Mouse (Mus musculus) c-Kit-positive CD71-negative TER-119-negative erythroid progenitor cells, embryonic 14.5 days (primary cell): ENCODE measurements around the gene Rnf31.

Experiments used
- DNase-seq: peaks from one replicate; pipeline ENCODE4 v3.0.0-alpha.2; 2013; ENCODE audit warnings: low read depth

Gene Rnf31

GRCm38 (mm10) chr14:55577871-55578667 is 13.4 kb upstream of the Rnf31 start, which contains the start of gene Psme1:
Gene Psme1, plus strand, starts transcription at chr14:55578123.
- no peak for DNase-seq

DNA sequence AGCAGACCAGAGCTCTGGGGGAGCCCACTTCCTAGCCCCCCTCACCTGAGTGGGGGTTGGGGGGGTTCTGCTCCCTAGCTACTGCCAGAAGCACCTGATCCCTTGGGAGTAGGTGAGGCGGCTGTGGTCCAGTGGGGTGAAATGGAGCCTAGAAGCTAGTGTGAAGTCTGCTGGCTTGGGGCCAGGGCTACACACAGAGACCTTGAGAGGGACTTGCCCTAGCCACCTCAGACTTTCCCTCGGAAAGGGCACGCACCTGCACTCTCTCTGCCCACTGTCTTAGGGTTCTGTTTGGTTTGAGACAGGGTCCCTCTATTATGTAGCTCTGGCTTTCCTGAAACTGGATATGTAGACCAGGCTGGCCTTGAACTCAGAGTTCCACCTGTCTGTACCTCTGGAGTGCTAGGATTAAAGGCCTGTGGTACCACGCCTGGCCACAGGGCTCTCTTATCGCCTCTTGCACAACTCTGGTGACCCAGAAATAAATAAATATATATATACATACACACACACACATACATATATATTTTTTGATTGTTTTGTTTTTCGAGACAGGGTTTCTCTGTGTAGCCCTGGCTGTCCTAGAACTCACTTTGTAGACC is 12.7 kb upstream of the Rnf31 start:
- DNase-seq = no peak

GRCm38 (mm10) chr14:55579511-55580496 is 11.7 kb upstream of the Rnf31 start:
- DNase-seq = no peak

DNA sequence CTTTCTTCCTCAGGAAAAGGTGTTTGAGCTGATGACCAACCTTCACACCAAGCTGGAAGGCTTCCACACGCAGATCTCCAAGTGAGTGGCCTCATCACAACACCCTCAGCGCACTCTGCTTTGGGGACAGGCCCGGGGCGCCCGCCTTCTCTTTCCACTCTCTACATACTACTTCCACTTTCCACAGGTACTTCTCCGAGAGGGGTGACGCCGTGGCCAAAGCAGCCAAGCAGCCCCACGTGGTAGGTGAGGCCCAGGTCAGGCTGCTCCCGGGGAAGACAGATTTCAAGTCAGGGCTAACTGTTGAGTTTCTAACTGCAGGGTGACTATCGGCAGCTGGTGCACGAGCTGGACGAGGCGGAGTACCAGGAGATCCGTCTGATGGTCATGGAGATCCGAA is 10.8 kb upstream of the Rnf31 start:
- DNase-seq = no peak

DNA sequence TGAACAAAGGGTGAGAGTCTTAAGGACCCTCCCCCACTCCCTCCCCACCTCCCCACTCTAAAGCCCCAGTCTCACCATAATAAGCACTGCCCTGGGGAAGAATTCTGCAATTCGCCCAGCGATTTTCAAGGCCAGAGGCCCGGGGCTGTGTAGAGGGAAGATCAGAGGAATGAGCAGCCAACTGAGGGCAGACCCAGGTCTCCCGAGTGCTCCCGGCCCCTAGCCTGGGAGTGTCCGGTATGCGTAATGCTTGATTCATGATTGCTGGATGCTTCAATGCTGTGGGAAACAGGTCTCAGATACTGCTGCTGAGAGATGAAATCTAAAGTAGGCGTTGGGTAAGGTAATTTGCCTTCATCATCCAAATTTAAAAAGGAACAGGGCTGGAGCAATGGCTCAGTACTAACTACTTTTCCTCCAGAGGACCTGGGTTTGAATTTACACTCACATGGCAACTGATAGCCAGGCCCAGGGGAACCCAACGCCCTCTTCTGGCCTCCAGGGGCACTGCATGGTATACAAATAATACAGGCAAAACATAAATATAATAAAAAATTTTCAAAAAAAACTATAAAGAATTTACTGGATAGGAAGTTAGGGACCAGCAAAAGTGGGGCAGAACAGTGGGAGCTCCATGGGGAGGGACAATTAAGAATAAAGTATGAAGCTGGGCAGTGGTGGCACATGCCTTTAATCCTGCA is 9.4 kb upstream of the Rnf31 start:
- DNase-seq = no peak

- no peak for DNase-seq
These were observed 7.2 kb upstream of the Rnf31 start for GRCm38 (mm10) chr14:55584303-55584701.

DNA sequence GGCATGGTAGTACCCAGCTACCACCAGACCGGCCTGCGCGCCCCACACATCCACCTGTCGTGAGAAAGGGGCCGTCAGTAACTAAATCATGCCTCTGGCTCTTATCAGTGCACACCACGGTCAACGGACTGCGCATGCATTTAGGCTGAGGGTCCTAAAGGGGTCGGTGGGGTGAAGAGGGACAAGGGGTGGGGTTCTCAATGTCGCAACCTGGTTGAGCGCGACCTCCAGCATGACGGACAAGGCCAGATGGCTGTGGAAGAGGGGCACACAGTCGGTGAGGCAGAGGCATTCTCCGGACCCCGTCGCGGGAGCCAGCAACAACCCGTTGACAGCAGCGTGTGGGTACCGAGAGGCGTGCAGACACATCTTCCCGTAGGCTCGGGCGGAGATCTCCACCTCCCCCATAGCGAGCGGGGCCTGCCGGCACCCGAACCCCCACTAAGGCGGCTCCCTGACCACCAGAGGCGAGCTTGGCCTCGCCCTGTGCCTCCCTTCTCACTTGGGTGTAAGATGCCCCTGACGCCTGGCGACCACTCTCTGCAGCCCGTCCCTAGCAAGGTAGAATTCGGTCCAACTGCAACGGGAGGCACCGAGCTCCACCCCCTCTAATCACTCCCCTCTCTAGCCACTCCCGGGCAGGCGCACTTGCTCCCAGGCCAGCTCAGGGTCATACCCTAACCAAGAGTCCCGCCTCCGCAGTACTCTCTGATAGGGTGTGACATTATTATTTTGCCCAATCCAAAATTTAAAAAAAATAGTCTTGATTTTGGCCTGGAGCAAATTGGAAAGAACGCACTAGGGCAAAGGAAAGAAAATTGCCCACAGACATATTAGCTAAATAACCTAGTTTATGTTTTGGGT is 6.6 kb upstream of the Rnf31 start, which contains the start of gene Emc9:
Emc9 (minus strand) TSS at position 601 of the 864 bp plus-strand sequence.
- DNase-seq = peak; percentile 68

- DNase-seq = no peak
These were observed 5.9 kb upstream of the Rnf31 start for GRCm38 (mm10) chr14:55585566-55585960.

DNA sequence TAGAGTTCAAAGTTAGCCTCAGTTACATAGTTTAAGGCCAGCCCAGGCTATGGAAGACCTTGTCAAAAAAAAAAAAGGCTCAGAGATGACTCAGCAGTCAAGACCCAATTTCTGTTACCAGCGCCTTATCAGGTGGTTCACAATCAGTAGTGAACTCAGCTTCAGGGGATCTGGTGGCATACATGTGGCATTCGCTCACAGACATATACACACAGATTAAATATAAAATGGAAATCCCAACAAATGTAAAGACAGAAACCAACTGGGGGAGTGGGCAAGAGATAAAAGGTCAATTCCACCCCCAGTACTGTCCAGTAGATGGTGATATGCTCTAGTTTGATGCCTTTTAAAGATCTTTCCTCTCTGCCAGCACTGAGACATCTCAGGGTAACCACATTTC is 5.4 kb upstream of the Rnf31 start:
- no peak for DNase-seq

DNA sequence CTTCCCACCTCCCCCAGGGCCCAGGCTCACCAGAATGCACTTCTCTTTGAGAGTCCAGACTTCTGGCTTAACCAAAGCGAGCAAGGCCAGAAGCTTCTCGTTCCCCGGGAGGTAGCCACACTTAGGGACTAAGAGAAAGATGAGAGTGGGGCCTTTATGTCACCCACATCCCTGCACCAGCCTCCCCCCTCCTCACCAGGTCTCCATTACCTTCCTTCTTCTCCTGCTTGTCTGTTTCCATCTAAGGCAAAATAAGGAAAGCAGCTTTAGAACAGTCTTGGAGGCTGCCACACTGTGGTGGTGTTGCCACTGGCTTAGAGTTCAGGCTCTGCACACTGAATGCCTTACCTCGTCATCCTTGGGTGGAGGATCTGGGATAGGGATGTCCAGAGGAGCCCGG is 2.2 kb upstream of the Rnf31 start:
- no peak for DNase-seq

DNA sequence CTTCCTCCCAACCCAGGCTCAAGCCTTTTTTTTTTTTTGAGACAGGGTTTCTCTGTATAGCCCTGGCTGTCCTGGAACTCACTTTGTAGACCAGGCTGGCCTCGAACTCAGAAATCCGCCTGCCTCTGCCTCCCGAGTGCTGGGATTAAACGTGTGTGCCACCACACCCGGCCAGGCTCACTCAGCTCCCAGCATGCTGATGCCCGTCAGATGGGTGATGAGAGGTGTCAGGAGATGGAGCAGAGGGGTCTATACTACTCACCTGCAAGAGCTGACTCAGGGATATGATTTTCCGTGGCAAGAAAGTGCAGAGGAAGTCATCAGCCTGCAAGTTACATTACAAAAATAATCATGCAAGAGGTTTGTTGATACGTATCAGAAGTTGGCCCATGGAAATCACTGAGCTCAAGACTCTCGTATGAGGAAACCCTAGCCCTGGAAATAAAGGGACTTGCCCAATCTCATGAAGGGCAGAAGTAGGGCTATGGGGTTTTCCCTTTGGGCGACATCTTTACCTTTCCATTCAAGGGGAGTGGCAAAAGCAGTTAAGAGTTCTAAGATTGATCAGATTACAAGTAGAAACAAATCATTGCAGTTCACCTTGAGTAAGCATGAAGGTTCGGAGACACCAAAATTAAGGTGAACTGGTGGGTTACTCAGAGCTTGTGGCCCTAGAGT is 1.6 kb upstream of the Rnf31 start:
- no peak for DNase-seq

DNA sequence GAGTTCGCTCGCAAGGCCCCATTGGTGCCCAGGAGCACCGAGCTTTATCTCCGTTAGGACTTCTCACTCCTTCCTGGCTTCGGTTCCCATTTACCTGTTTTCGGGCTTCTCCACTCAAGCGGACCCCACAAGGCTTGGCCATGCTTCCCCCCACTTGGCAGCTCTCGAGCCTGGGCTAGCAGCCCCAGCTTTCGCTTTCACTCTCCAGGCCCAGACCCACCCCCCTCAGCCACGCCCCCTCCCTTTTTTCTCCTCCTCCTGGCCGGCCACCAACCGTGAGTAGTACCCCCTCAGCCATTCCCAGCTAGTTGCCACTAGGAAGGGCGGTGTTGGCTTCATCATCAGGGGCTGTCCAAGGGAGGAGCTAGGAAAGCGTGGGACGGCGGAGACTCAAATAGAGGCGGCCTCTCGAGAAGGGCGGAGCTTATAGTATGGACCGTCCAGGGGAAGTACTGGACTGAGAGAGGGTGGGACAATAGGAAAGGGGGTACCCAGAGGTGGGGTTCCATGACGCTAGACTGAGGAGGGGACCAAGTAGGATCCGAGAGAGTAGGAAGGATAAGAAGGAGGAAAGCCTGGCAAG is 669 bp upstream of the Rnf31 start, which contains the start of gene Psme2:
Psme2 (minus strand) TSS at position 366 of the 583 bp plus-strand sequence.
- peak; percentile 96 for DNase-seq

GRCm38 (mm10) chr14:55592226-55592625 is 718 bp downstream of the Rnf31 start:
- DNase-seq = no peak

GRCm38 (mm10) chr14:55596036-55596690 is 4.7 kb downstream of the Rnf31 start:
- DNase-seq = no peak

DNA sequence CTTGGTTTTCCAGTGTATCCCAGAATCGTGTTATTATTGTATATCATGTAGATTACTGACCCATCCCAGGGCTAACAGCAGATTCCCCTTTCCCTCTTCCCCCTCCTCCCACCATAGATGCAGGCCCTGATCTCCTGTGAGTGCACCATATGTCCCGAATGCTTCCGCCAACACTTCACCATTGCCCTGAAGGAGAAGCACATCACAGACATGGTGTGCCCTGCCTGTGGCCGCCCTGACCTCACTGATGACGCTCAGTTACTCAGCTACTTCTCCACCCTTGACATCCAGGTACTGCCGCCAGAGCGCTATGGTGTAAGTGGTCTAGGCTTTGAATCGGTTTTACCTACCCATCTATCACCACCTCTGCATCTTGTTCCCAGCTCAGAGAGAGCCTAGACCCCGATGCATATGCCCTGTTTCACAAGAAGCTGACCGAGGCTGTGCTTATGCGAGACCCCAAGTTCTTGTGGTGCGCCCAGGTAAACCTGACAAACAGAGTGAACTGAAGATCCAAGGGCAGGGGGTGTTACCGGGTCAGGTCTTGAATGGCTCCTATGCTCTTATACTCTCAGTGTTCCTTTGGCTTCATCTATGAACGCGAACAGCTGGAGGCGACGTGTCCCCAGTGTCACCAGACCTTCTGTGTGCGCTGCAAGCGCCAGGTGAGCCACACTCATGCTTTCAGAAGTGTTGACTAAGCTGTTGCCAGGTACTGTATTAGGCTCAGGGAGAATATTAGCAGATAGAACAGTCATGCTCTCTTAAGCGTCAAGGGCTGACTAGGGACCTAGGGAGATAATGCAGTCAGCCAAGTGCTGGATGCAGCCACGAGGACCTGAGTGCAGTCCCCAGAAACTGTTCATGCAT is 7.2 kb downstream of the Rnf31 start:
- no peak for DNase-seq

DNA sequence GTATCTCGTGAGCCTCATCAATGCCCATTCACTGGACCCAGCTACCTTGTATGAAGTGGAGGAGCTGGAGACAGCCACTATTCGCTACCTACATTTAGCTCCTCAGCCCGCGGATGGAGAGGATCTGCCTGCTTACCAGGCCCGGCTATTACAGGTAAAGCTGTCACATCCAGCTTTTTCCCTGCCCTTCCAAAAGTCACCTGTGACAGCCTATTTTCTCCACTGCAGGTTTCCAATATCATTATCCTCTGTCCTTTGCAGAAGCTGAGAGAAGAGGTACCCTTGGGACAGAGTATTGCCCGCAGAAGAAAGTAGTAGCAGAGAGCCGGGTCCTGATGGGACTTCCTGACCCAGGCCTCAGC is 11.7 kb downstream of the Rnf31 start, which contains the start of gene Irf9:
Irf9 (plus strand) TSS at position 301 of the 362 bp plus-strand sequence.
- no peak for DNase-seq

DNA sequence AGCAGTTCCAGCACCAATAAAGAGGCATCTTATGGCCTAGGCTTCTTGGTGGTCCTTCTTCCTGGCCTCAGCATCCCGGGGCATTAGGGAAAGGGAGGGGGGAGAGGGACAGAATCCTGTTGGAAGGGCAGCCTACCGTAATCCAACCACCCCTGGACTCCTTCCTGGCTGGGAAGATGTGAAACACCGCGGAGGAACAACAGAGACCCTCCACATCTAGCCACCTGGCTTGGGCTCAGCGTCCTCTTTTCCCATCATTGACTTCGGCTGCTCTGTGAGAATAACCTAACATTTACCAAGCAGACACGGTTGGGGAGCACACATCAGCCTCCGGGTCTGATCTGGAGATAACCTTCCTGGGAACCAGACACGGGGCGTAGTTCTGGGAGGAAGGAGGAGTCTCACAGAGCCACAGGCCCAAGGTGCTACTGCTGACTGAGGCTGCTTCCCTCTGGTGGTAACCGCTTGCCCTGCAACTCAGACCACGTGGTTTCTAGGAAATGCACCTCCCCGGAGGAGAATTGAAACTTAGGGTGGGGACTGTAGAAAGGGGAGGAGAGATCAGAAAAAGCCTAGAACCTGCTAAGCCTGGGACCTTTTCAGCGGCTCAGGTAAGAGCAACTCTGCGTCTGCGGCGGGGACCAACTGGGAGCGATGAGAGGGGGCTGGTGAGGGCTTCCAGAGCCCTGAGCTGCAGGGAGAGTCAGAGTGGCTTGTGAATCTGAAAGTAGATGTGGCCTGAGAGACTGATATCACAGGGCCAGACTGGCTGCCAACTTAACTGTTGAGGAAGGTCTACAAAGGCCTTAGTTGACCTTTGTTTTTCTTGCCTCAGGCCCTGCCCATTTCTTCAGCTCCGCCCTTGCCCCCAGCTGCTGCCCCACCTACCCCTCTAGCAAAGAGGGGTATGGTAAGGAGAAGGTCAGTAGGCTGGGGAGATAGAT is 12.4 kb downstream of the Rnf31 start:
- peak; percentile 89 for DNase-seq
